In the genomic region with DNA sequence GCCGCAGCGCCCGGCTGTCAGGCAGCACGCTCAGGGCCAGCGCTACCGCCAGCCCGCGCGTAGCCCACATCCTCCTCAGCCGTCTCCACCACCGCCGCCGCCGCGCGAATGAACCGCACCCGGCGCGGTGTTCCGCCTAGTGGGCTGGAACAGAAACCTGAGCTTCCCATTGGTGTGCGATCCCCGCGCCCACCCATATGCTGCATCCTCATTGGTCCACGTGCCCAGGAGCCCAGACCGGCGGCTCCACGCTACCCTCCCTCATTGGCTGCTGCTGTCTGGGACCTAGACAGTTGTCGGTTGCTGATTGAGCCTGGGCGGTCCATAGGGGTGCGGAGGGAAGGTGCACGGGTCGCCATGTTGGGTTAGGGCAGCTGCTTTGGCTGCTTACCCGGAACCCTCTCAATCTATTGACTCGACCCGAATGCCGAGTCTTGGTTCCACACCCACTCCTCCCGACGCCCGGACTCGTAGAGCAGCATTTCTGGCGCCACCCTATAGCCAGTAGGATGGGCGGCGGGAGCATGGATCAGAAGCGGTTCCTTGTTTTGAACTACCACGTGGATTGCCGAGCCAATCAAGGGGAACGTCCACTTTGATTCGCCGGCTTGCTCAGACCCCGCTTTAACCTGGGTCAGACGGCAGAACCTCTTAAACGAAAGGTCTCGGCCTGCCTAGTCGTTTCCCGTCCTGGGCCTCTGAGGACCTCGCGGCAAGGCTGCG, we compare ENCODE assay signal across 8 mouse cellular contexts. TPM values are rescaled to one million over a fixed set of nuclear protein-coding genes. Genes with fewer than 3 reads are reported as not detected.
DNase-seq lines count a peak whose midpoint lies in the region; ATAC-seq and TF ChIP-seq lines count a peak whose summit lies in the region.

Gene Manf, minus strand, starts transcription at position 151 of the 723 bp plus-strand sequence.

- H3K4me3 ChIP-seq in heart, embryonic 12.5 days = peak within 1 kb of the TSS; percentile 87
- H3K4me3 ChIP-seq in kidney, postnatal 0 days (replicated peaks; ENCODE audit: low read depth, low read length) = peak within 1 kb of the TSS; percentile 62
- H3K4me3 ChIP-seq in liver, embryonic 11.5 days (ENCODE audit: low read depth, low read length) = peak within 1 kb of the TSS; percentile 76
- peak within 1 kb of the TSS; percentile 88 for H3K4me3 ChIP-seq in stomach, embryonic 14.5 days (ENCODE audit: low read depth, low read length)

- peaks cover 25% of the 10 kb centered on the region for H3K4me1 ChIP-seq in heart, embryonic 12.5 days (replicated peaks)
- peaks cover 13% of the 10 kb centered on the region for H3K4me1 ChIP-seq in kidney, postnatal 0 days (replicated peaks; ENCODE audit: insufficient read depth, low read length)
- peaks cover 32% of the 10 kb centered on the region for H3K4me1 ChIP-seq in liver, embryonic 11.5 days (replicated peaks; ENCODE audit: control insufficient read depth, insufficient read depth, low read length)
- H3K4me1 ChIP-seq in stomach, embryonic 14.5 days (ENCODE audit: control insufficient read depth, insufficient read depth, low read length) = peaks cover 11% of the 10 kb centered on the region

- WGBS in heart, embryonic 12.5 days = under 1% methylated on average over 59 of the region's 59 CpGs
- WGBS in kidney, postnatal 0 days = under 1% methylated on average over 59 of the region's 59 CpGs
- under 1% methylated on average over 59 of the region's 59 CpGs for WGBS in liver, embryonic 11.5 days
- WGBS in stomach, embryonic 14.5 days = under 1% methylated on average over 59 of the region's 59 CpGs

- H3K9me3 ChIP-seq in heart, embryonic 12.5 days (replicated peaks) = no peaks in the 10 kb centered on the region
- H3K9me3 ChIP-seq in kidney, postnatal 0 days (replicated peaks; ENCODE audit: low read length) = no peaks in the 10 kb centered on the region
- H3K9me3 ChIP-seq in liver, embryonic 11.5 days (ENCODE audit: control insufficient read depth, low read length) = no peaks in the 10 kb centered on the region
- no peaks in the 10 kb centered on the region for H3K9me3 ChIP-seq in stomach, embryonic 14.5 days (ENCODE audit: control insufficient read depth, low read depth, low read length)

- H3K9ac ChIP-seq in heart, embryonic 12.5 days = peak within 1 kb of the TSS; percentile 92
- H3K9ac ChIP-seq in kidney, postnatal 0 days (ENCODE audit: low read depth, low read length) = peak within 1 kb of the TSS; percentile 76
- peak within 1 kb of the TSS; percentile 84 for H3K9ac ChIP-seq in liver, embryonic 11.5 days (ENCODE audit: low read depth, low read length)
- H3K9ac ChIP-seq in stomach, embryonic 14.5 days (replicated peaks; ENCODE audit: low read depth, low read length) = peak within 1 kb of the TSS; percentile 82

- DNase-seq in CD4-positive helper T cell, adult 2 months (ENCODE audit: low read depth, low spot score) = peak; percentile 99
- DNase-seq in brain, embryonic 18.5 days (ENCODE audit: low read depth, low spot score) = peak; percentile 98
- DNase-seq in kidney, postnatal 0 days (ENCODE audit: low spot score) = peak; percentile 100
- DNase-seq in liver, embryonic 11.5 days (ENCODE audit: low spot score) = peak; percentile 97
- DNase-seq in naive thymus-derived CD4-positive, alpha-beta T cell, adult 2 months (ENCODE audit: low read depth) = peak; percentile 98

- H3K27ac ChIP-seq in heart, embryonic 12.5 days (ENCODE audit: poor library complexity, severe bottlenecking) = peak within 1 kb of the TSS; percentile 88
- H3K27ac ChIP-seq in kidney, postnatal 0 days = peak within 1 kb of the TSS; percentile 88
- H3K27ac ChIP-seq in liver, embryonic 11.5 days (ENCODE audit: low read depth, low read length) = peak within 1 kb of the TSS; percentile 84
- peak within 1 kb of the TSS; percentile 86 for H3K27ac ChIP-seq in stomach, embryonic 14.5 days (ENCODE audit: low read length)

- H3K27me3 ChIP-seq in heart, embryonic 12.5 days (replicated peaks) = no peaks in the 10 kb centered on the region
- no peaks in the 10 kb centered on the region for H3K27me3 ChIP-seq in kidney, postnatal 0 days (ENCODE audit: insufficient read depth, low read length)
- H3K27me3 ChIP-seq in liver, embryonic 11.5 days (replicated peaks; ENCODE audit: control insufficient read depth, insufficient read depth, low read length) = no peaks in the 10 kb centered on the region
- H3K27me3 ChIP-seq in stomach, embryonic 14.5 days (ENCODE audit: control insufficient read depth, insufficient read depth, low read length) = no peaks in the 10 kb centered on the region

- ATAC-seq in erythroid progenitor cell, adult 5-6 weeks (replicated peaks; ENCODE audit: low FRiP score, poor library complexity, severe bottlenecking) = peak; percentile 86
- peak; percentile 98 for ATAC-seq in heart, embryonic 12.5 days (ENCODE audit: insufficient number of reproducible peaks, low FRiP score)
- ATAC-seq in kidney, postnatal 0 days (replicated peaks; ENCODE audit: low FRiP score, low read depth) = peak; percentile 98
- ATAC-seq in liver, embryonic 11.5 days (replicated peaks; ENCODE audit: low FRiP score) = peak; percentile 97
- ATAC-seq in stomach, embryonic 14.5 days (ENCODE audit: insufficient number of reproducible peaks, insufficient read depth, low FRiP score, low read depth) = peak; percentile 99

- TF ChIP-seq CTCF in kidney, postnatal 0 days (IDR thresholded peaks at IDR 0.05; ENCODE audit: low read depth) = peak; percentile 32; the same call in 1 of the 2 replicates

- peaks cover 23% of the 10 kb centered on the region for H3K36me3 ChIP-seq in heart, embryonic 12.5 days
- peaks cover 22% of the 10 kb centered on the region; the same call in 1 of the 2 replicates for H3K36me3 ChIP-seq in kidney, postnatal 0 days (ENCODE audit: insufficient read depth, low read length)
- H3K36me3 ChIP-seq in liver, embryonic 11.5 days (ENCODE audit: control insufficient read depth, insufficient read depth, low read length) = peaks cover 21% of the 10 kb centered on the region
- H3K36me3 ChIP-seq in stomach, embryonic 14.5 days (ENCODE audit: control insufficient read depth, insufficient read depth, low read length) = peaks cover 22% of the 10 kb centered on the region

- peak within 1 kb of the TSS; percentile 70 for H3K4me2 ChIP-seq in heart, embryonic 12.5 days
- peak within 1 kb of the TSS; percentile 81 for H3K4me2 ChIP-seq in kidney, postnatal 0 days (ENCODE audit: low read length)
- peak within 1 kb of the TSS; percentile 85 for H3K4me2 ChIP-seq in liver, embryonic 11.5 days
- peak within 1 kb of the TSS; percentile 77 for H3K4me2 ChIP-seq in stomach, embryonic 14.5 days (replicated peaks; ENCODE audit: low read depth, low read length)

RNA-seq across cellular contexts. Expression of gene Manf, which starts in this region (rescaled TPM):
- total RNA-seq in erythroid progenitor cell, adult 5-6 weeks (2015; ENCODE audit: low replicate concordance) = 275 and 310 TPM in 2 replicates
- 164 and 219 TPM in 2 replicates for total RNA-seq in erythroid progenitor cell, adult 5-6 weeks (2017; ENCODE audit: low replicate concordance)
- 237 and 247 TPM in 2 replicates for polyA plus RNA-seq in heart, embryonic 12.5 days (2016; fragmentation: Nextera tagmentation; extraction: Ambion mirVana)
- 240 and 245 TPM in 2 replicates for polyA plus RNA-seq in kidney, postnatal 0 days (2015; fragmentation: Nextera tagmentation; extraction: Ambion mirVana)
- polyA plus RNA-seq in liver, embryonic 11.5 days (2014; fragmentation: Nextera tagmentation; extraction: Ambion mirVana) = 352 TPM in 2 replicates
- polyA plus RNA-seq in stomach, embryonic 14.5 days (2014; fragmentation: Nextera tagmentation; extraction: Ambion mirVana) = 185 and 220 TPM in 2 replicates

Comparison
In these comparisons a context has a peak if more than half of its experiments do, and no peak if none do; other contexts are left out.
1. Peak in every context shown above with its lines: DNase-seq, ATAC-seq, H3K4me3 ChIP-seq and H3K27ac ChIP-seq.